Mouse (Mus musculus) kidney, adult 2 months (tissue): ENCODE results near the gene Tas2r129.

ENCODE experiments used
- CTCF ChIP-seq: fragments of 200-500 bp; conservative IDR thresholded peaks from 2 replicates; pipeline ENCODE4 v1.5.1; 2011; ENCODE audit warnings: low read depth, mild to moderate bottlenecking, control low read depth, low read length, moderate library complexity, mixed read lengths; ENCODE audit not compliant: insufficient read depth, insufficient read length
- POLR2A ChIP-seq: fragments of 200-500 bp; IDR thresholded peaks from one replicate; pipeline ENCODE4 v1.6.1; 2011; ENCODE audit warnings: low read depth, low read length, control low read depth

GRCm38 (mm10) chr6:132957819-132958218 lies 6.9 kb downstream of the Tas2r129 start, which contains the start of gene Tas2r131:
- TF ChIP-seq POLR2A, result no peak
- TF ChIP-seq CTCF, result no peak
